Mouse (Mus musculus) cerebellum, adult 8-10 months (tissue): ENCODE data around the gene Gmeb2.

Source experiments
- DNase-seq: peaks from one replicate; pipeline ENCODE4 v3.0.0; 2022

Gene Gmeb2

GRCm38 (mm10) chr2:181220361-181220760 is 67.5 kb downstream of the Gmeb2 start:
- DNase-seq = peak; percentile 29

- peak; percentile 45 for DNase-seq
These were observed 68.2 kb downstream of the Gmeb2 start, which contains the start of gene Fndc11 for GRCm38 (mm10) chr2:181219538-181220216. Fndc11 (plus strand) TSS chr2:181220013.

GRCm38 (mm10) chr2:181218881-181219485 is 68.9 kb downstream of the Gmeb2 start:
- DNase-seq = no peak

GRCm38 (mm10) chr2:181216037-181216436 is 71.8 kb downstream of the Gmeb2 start:
- DNase-seq = no peak

- no peak for DNase-seq
These were observed 74.8 kb downstream of the Gmeb2 start, which contains the start of gene Srms for GRCm38 (mm10) chr2:181213021-181213445. Srms (minus strand) TSS chr2:181213185.

- DNase-seq = no peak
These were observed 75.3 kb downstream of the Gmeb2 start for GRCm38 (mm10) chr2:181212389-181213020.

- no peak for DNase-seq
These were observed 81.7 kb downstream of the Gmeb2 start for GRCm38 (mm10) chr2:181206118-181206517.

GRCm38 (mm10) chr2:181205678-181206077 is 82.2 kb downstream of the Gmeb2 start:
- no peak for DNase-seq

GRCm38 (mm10) chr2:181202886-181203285 is 84.9 kb downstream of the Gmeb2 start:
- no peak for DNase-seq

- DNase-seq = no peak
These were observed 85.4 kb downstream of the Gmeb2 start, which contains the start of gene Ptk6 for GRCm38 (mm10) chr2:181202422-181202821. Ptk6 (minus strand) TSS chr2:181202789.

- no peak for DNase-seq
These were observed 86.2 kb downstream of the Gmeb2 start for GRCm38 (mm10) chr2:181201606-181202005.
